Mouse (Mus musculus) frontal cortex, postnatal 14 days (tissue): Measurements from ENCODE around the gene Lamc1.
A peak's percentile ranks its signal among the peaks of the same experiment; 100 is the strongest.
"Not testable (repeated sequence)": the region's sequence is repeated elsewhere in the genome, so short reads cannot be mapped to it uniquely, and the experiment has no call there.

Source experiments
- DNase-seq, 2 experiments: peaks; one replicate each; pipeline ENCODE4 v3.0.0; 2022; ENCODE audit warnings: low spot score in 2 of 2

Gene Lamc1

DNA sequence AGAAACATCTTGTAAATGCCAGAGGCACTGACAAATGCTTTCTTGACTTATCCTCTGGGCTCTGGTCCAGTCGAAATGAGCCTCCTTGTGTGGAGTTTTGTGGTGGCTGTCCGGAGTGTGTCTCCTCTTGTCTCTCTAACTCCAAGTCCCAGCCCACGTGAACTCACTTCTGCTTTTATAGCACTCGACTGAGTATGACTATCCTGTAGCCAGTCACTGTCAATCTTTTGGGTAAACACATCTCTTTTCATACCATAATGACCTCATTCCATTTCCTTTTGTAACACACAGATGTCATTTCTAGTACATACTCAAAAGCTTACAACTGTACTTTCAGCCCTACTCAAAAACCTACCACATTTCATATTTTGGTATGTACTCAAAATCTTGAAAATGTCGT is 33.1 kb downstream of the Lamc1 start:
- DNase-seq = not testable (repeated sequence)

DNA sequence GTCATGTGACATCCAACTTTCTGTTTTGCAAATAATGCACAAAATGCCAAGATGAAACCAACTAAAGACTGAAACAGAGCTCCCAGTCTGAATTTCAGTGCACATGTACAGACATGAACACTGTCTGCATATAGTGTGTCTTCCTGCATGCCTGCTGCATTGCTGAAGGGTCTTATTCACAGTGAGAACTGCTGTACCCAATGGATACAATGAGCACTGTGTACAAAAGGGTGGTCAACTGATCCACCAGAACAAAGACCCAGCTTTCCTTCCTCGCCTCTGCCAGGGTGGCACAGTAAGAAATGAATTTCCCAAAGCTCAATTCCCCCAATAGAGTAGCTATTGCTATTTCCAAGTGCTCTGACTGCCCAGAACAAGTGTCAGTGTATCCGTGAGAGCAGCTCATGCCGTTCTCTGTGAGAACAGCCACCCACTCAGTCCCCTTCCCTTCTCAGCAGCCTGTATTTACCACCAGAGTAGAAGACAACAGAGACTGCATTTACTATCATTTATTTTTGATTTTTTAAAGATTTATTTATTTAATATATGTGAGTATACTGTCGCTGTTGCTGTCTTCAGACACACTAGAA is 34.7 kb downstream of the Lamc1 start:
- not testable (repeated sequence) for DNase-seq

DNA sequence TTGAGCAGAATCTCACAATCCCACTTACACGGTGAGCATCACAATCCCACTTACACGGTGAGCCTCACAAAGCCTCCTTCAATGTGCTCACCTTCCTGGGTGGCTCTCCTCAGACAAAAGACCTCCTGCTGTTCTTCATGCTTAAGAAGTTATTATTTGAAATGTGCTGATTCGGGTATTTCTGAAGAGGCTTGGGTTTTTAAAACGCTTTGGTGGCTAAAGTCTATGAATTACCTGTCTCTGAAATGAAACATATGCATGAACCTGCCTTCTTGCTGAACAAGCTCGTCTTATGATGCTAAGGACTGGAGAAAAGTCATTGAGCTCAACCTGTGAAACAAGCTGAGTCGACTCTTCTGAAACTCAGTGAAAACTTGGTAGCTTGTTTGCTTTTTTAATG is 36.6 kb downstream of the Lamc1 start:
- no peak for DNase-seq

DNA sequence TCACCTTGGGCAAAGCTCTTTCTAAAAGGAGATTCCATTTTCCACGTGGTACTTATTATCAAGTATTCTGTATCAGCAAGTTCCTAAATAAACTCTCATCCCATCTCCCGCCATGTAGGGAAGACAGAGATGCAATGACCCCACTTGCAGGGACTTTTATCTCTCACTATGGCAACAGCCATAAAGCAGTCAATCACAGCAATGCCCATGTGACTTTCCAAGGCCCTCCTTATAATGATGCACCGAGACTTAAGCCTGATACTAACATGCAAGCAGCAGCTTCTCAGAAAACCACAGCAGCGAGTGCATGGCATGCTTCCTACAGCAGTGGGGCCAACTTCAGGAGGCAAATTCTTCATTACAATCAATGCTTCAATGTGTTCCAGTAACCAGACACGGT is 39.7 kb downstream of the Lamc1 start:
- no peak for DNase-seq

DNA sequence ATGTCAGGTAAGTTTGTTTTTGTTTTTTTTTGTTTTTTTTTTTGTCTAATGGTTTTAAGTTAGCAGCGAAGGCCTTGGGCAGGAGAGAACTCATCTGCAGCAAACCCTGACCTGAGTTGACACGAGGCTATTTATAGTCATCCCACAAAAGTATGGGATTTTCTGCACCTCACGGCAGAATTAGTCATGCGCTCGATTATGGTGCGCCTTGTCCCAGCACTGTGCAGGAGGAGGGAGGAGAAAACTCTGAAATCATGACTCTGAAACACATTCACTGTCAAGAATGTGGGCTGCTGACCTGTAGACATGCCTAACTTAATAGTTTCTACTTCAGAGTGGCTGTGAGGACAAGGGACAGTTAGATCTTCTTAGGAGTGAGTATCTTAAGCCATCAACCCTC is 40.4 kb downstream of the Lamc1 start:
- DNase-seq = no peak

DNA sequence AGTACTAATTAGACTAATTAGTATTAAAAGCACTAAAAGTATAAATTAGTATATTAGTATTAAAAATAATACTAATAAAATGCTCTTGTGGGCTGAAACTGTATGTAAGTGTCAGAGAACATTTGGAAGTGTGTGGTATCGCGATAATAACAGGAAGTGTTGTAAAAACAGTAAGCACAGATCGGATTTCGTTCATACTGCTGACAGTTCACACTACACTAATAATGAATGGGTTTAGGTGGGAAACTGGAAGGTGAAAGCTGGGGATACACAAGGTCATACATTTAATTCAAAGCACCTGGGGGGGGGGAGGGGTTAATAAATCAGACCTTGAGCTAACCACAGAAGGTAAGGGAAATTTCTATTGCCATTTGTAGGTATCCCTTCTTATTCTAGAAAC is 41.2 kb downstream of the Lamc1 start:
- DNase-seq = no peak

DNA sequence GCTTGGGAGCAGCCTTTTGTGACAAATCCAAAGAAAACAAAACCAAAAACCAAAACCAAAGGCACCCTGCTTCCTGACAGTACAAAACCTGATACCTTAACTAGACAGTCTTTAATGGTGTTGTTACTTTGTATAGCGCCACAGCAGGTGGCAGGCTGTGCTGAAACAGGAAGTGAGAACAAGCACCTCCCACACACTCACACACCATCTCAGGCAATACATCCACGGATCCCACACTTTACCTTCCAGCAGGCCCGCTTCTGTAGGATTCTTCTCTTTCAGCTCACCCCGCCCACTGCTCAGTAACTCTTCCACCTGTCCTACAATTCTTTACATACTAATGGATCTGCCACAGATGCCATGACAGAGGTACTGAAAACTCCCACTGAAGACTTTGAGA is 44.6 kb downstream of the Lamc1 start:
- peak; percentile 29 to 46 for DNase-seq

DNA sequence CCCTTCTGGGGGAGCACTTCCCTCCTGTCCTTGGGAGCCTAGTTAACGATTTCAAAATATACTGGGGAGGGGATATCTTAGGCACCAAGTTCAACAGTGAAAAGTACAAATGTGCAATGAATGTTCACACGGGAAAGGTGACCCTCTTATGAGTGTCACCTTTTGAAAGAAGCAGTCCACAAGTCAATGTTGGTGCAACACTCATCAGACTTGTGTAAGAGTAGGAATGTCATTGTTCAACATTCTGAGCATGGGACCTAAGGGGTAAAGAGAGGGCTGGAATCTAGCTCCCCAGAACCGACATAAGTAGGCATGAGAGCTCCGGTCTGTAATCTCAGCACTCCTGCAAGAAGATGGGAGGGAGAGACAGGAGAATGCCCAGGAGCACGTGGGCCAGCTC is 45.1 kb downstream of the Lamc1 start:
- no peak for DNase-seq

DNA sequence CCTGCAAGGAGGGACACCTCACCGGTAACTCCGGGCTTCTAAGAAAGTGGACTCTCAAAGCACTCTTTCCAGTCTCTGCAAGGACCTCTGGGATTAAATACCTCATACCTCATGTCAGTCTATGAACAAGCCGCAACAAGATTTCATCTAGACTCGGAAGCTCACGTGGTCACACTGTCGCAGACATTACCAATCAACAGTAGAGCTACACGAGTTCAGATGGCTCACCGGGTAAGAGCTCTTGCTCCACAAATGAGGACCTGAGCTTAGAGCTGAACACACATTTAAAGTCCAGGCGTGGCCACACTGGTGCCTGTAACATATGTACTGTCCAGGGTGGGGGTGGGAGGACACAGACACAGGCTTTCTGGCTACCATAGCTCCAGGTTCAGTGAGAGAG is 46.4 kb downstream of the Lamc1 start:
- DNase-seq = no peak

DNA sequence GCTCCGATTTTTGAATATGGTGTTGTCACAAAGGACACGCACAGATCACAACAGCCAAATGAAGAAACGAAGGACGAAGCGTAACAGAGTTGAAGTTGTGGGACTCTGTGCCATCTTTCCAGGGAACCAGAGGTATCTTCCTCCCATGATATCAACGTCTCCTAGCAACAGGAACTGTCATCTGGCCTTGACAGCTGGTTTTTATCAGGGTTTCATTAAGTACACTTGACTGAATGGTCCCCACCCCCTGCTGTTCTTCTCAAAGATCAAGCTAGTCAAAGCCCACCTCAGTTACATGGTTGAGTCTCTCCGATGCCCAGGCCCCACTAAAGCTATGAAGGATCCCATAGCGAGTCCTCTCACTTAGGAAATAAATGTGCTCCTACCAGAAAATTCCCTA is 47.4 kb downstream of the Lamc1 start:
- DNase-seq = no peak

DNA sequence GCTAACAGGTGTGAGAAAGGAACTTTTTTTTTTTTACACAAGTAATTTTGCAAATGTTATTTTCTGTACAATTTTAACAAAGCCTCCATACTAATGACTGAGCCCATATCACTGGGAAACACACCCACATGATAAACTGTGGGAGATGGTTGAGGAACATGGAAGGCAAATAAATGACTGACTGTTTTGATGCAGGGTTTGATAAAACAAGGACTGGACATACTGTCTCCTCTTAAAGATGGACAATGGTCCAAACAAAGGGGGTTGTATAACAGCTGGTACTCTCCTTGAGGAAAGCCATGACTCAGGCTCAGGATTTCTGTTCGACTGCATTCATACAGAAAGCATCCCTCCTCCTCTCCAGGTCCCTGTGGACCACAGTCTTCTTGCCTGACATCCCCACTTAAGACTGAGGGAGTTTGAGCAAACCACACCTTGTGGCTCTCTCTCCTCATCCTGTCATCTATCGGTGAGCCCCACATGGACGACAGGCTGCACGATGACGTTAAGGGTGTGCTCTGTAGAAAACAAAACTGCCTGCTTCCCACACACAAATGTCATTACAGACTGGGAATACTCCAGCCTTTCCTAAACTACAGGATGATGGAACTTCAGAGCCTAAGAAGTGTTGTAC is 50.1 kb downstream of the Lamc1 start:
- DNase-seq = no peak

DNA sequence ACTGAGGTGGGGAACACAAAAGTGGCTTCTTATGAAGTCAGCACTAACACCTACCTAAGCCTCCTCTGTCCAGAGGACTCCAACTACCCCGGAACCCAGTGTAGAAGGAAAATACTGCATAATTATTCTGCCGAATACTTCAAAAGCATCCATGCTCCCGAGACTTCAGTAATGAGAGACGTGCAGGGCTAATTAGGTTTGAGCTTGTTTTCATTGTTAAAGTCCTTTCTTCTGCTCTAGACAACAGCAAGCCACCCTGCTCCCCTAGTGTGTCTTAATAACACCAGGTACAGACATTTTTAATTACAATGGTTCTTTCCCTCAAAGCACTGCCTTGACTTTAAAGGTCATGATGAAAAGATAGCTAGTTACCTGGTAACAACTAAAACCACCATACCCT is 51.1 kb downstream of the Lamc1 start:
- no peak for DNase-seq

DNA sequence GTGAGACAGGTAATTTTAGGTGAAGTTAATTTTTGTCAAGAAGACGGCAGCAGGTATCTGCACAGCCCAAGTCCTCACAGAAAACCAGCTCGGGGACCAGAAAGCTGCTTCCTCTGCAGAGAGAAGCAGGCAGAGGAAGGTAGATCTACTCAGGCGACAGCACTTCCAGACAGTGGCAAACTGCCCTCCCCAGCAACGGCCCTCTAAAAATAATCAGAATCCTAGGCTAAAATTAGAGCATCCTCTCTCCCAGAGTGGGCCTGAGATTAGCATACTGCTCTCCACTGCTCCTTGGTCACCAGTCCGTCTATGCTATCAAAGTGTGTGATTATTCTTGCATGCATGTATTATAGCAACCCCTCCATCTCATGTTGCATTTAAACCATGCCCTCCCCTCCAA is 52.2 kb downstream of the Lamc1 start:
- DNase-seq = peak in 1 of 2 experiments; percentile 21

DNA sequence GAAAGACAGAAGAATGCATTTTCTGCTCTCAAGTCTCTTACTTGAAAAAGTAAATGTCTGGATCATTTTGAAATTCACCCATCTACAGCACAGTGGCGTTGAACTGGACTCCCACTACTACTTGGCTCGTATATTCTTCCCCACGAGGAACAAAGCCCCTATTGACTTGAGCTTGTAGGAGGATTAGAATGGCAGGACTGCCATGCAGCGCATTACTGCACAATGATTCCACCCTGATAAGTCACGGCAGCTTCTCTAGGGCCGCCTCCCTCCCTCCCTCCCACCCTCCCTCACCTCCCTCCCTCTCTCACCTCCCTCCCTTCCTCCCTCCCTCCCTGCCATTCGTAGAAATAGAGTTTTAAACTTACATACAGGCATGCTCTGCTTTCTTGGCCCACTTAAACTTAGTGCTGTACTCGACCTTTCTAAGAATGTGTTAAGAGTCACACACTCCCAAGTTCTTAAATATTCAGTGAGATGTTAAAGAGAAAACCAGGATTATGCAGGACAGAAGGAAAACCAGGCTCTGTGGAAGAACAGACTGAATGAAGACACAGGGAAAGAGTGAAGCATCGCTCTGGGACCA is 54.5 kb downstream of the Lamc1 start:
- no peak for DNase-seq

DNA sequence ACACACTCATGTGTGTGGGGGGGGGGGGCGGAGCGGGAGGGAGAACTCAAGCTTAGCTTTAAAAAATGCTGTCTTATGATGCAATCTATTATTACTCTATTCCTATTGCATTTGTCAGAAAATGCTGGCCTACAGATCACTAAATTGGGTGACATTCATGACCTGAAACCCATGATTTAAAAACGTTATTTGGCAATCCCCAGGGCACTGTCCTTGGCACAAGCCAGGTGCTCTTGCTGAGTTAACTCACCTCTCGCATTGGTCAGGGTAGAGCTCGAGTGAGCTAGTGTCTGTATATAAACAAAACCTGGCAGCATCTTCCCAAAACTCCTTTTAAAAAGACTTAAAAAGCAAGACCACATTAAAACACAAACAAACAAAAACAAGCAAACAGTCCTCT is 57.1 kb downstream of the Lamc1 start:
- DNase-seq = no peak

DNA sequence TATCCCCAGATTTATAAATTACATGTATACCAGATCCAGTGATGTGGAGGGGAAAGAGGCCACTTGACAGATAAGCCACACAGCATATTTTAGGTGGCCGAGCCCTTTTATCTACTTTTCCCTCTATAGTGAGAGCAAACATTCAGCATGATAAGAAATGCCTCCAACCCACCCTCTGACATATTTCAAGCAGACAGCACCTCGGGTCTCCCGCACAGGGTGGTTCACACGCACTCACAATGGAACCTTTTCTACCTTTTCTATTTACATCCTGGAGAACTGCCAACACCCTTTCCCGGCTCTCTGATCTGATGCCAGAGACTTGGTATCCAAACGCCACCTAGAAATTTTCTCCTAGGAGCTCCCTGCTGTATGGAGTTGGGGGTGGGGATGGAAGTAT is 58.0 kb downstream of the Lamc1 start:
- no peak for DNase-seq

DNA sequence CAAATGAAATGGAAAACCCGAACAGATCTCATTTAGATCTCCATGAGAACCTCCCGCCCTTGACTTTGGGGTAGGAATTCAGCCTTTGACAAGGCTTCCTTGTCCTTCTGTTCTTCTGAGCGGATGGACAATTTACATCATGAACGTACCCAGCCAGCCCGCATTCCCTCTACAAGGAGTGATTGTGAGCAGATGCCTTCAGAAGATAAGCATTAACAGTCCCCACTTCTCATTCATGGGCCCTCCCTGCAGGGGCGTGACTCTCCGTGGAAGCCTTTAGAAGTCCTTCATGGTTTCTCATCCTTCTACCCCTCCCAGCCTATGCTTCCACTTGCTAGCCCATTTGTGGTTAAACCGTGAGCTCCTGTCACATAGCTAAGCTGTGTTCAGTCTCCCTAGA is 58.9 kb downstream of the Lamc1 start:
- no peak for DNase-seq

DNA sequence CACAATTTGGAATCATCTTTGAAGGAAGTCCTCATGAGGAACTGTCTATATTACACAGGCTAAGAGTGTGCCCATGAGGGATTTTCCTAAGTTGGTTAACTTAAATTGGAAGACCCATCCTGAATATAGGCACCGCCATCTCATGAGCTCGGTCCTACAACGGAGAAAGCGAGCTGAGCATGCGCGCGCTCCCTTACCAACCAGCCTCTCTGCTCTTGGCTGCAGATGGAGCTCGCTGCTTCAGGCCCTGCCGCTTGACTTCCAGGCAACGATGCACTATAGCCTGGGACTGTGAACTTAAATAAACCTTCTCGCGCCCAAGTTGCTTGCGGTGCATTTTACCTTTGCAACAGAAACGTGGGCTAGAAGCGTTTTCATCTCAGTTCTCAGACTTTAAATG is 61.8 kb downstream of the Lamc1 start:
- DNase-seq = no peak

DNA sequence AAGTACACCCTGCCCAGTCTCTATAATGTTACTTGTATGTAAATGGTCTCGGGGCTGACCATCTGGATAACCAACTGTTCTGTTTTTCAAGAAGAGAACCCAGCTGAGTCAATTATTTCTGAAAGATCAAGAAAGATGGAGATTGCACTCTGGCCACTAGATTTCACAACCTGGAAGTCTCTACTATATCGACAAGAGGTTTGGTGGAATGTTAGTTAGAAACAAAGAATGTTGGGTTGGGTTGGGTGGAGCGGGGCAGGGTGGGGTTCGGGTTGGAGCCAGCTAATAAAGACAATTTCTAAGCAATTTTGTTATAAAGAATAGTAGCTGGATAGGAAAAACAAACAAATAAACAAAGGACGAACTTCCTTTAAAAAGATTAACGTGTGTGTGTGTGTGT is 62.9 kb downstream of the Lamc1 start:
- DNase-seq = no peak

DNA sequence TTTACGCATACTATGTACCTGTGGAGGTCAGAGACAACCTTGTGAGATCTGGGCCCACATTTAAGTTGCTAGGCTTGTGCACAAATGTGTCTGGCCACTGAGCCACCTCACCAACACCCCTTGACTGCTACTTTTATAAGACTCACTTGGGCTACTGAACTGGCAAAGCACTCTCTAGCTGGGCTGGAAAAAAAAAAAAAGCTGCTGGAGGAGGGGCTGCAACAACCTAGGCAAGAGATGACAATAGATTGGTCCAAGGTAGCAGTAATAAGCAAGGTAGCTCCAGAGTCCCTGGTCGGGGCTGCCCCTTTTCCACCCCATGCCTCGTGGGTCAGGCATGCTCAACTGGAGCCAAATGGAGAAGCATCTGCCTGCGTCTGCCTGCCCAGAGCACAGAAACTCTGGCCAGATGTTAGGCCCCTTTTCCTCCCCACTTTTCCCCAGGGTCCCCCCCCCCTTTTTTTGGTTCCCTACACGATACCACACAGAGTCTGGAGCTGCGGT is 63.7 kb downstream of the Lamc1 start:
- no peak for DNase-seq

DNA sequence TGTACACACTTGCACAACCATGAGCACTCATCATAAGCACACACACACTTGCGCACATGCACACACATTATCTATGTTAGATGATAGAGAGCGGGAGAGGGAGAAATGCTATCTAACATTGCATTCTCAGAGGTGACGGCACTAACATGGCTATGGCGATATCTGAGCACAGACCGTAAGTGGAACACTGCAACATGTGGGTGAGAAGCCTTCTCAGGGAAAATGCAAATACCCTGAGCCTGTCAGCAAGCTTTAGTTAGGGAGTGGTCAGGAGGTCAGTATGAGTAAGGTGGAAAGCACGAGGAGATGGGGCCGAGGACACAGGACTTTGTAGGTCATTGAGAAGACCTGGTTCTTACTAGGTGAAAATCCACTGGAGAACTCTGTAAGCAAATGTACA is 64.3 kb downstream of the Lamc1 start:
- no peak for DNase-seq

DNA sequence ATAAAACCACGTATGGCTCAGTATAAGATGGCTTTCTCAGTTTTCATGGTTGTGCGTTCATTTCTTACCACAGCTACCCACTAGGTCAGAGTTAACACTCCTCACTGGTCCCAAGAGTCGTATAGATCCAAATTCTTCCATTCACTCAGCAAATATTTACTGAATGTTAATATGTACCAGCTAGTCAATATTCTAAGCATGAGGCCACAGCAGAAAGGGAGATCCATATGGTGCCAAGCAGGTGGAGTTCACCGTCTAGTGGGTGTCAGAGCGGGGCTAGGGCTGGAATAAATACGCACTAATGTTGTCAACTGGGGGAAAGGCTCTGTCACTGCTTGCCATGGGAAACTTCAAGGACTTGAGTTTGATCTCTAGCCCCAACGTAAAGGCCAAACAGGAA is 64.9 kb downstream of the Lamc1 start:
- no peak for DNase-seq

DNA sequence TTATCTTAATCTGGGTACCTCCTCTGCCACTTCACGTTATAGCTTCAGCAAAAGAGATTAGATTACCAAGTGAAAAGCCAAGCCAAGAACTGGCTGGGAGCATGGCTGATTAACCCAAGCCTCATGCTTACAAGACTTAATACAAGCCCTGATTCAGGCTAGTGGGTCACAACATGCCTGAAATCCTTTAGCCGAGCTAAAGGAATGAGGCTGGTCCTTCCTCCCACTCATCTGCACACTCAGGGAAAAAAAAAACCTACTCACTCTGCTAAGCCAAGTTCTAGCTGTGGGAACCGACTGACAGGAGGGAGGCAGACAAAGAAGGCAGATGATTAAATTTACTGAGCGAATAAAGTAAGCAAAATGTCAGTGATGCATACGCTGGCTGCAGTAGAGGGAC is 65.7 kb downstream of the Lamc1 start:
- no peak for DNase-seq

DNA sequence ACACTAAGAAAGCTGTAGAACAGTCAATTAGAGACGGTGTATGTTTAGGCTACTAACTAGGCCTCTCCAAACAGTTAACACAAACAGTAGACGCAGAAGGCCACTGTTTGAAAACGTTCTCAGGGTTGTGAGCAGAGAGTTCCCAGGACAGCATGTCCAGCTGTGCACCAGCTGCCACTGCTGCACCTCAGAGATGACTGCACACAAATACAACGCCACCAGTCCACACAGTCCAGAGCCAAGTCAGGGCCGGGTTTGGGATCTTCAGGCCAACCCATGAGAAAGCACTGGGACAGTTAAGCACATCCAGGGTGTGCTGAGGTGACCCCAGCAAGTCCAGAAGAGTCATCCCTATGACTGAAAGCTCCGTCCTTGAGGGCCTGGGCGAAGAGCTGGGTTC is 67.0 kb downstream of the Lamc1 start:
- DNase-seq = no peak
